Mouse (Mus musculus) splenic B cell, adult 2 months (primary cell): ENCODE data around the gene Fbxo6.

Source experiments
- DNase-seq: peaks from one replicate; pipeline ENCODE4 v3.0.0-alpha.2; 2011; ENCODE audit warnings: low read depth, low spot score
- H3K27me3 ChIP-seq: 2 replicates; pipeline ENCODE4 v1.6.1; 2012; ENCODE audit warnings: mild to moderate bottlenecking, low read length, moderate library complexity, mixed read lengths; ENCODE audit not compliant: control insufficient read depth, poor library complexity, insufficient read depth, severe bottlenecking
- H3K36me3 ChIP-seq: 2 replicates; pipeline ENCODE4 v1.6.1; 2012; ENCODE audit warnings: mild to moderate bottlenecking, low read length, moderate library complexity, mixed read lengths; ENCODE audit not compliant: control insufficient read depth, poor library complexity, insufficient read depth, severe bottlenecking

Fbxo6 gene

GRCm38 (mm10) chr4:148169586-148169985 is 17.6 kb upstream of the Fbxo6 start:
- no peak for DNase-seq
- Histone ChIP-seq H3K36me3 (no peaks in the 10 kb centered on the region), H3K27me3 (peaks cover 6% of the 10 kb centered on the region)

- H3K36me3 ChIP-seq: no peaks in the 10 kb centered on the region
- DNase-seq: peak; percentile 84
- H3K27me3 ChIP-seq: peaks cover 6% of the 10 kb centered on the region
Observed at GRCm38 (mm10) chr4:148168287-148168686, 16.3 kb upstream of the Fbxo6 start.

- peaks cover 2% of the 10 kb centered on the region for H3K27me3 ChIP-seq
- H3K36me3 ChIP-seq: no peaks in the 10 kb centered on the region
- peak; percentile 84 for DNase-seq
Observed at GRCm38 (mm10) chr4:148166986-148167385, 15.0 kb upstream of the Fbxo6 start.

- no peaks in the 10 kb centered on the region; the same call in 1 of the 2 replicates for H3K27me3 ChIP-seq
- no peak for DNase-seq
- H3K36me3 ChIP-seq: no peaks in the 10 kb centered on the region
Observed at GRCm38 (mm10) chr4:148166431-148166830, 14.5 kb upstream of the Fbxo6 start.

GRCm38 (mm10) chr4:148165551-148165950 is 13.6 kb upstream of the Fbxo6 start:
- Histone ChIP-seq H3K36me3 (no peaks in the 10 kb centered on the region), H3K27me3 (peaks cover under 1% of the 10 kb centered on the region; the same call in 1 of the 2 replicates)
- DNase-seq: no peak

GRCm38 (mm10) chr4:148164461-148164860 is 12.5 kb upstream of the Fbxo6 start:
- Histone ChIP-seq H3K27me3 (peaks cover 3% of the 10 kb centered on the region; the same call in 1 of the 2 replicates), H3K36me3 (no peaks in the 10 kb centered on the region)
- DNase-seq: no peak

- DNase-seq: peak; percentile 85
- 0 out of 2 replicates have a peak, but pooled peaks cover 3% of the 10 kb centered on the region for H3K27me3 ChIP-seq
Observed at GRCm38 (mm10) chr4:148164002-148164439, 12.1 kb upstream of the Fbxo6 start.

GRCm38 (mm10) chr4:148160436-148161390 is 8.8 kb upstream of the Fbxo6 start, which contains the start of the genes Fbxo44 and Fbxo2:
TSS of gene Fbxo44 (minus strand) at chr4:148160482.
TSS of gene Fbxo2 (plus strand) at chr4:148160621.
- peak; percentile 47 for DNase-seq
- no peaks in the 10 kb centered on the region for H3K36me3 ChIP-seq

More at GRCm38 (mm10) chr4:148164002-148164439, 12.1 kb upstream of the Fbxo6 start:
- no peaks in the 10 kb centered on the region for H3K36me3 ChIP-seq

GRCm38 (mm10) chr4:148159544-148160435 is 7.8 kb upstream of the Fbxo6 start:
- Histone ChIP-seq H3K36me3 (no peaks in the 10 kb centered on the region), H3K27me3 (0 out of 2 replicates have a peak, but pooled peaks cover 3% of the 10 kb centered on the region)
- peak; percentile 94 for DNase-seq

More at GRCm38 (mm10) chr4:148160436-148161390, 8.8 kb upstream of the Fbxo6 start, which contains the start of the genes Fbxo44 and Fbxo2:
- 0 out of 2 replicates have a peak, but pooled peaks cover 3% of the 10 kb centered on the region for H3K27me3 ChIP-seq

- Histone ChIP-seq H3K36me3 (no peaks in the 10 kb centered on the region), H3K27me3 (0 out of 2 replicates have a peak, but pooled peaks cover 3% of the 10 kb centered on the region)
- DNase-seq: no peak
Observed at GRCm38 (mm10) chr4:148158436-148159348, 6.8 kb upstream of the Fbxo6 start.

- no peaks in the 10 kb centered on the region for H3K36me3 ChIP-seq
- DNase-seq: peak; percentile 64
Observed at GRCm38 (mm10) chr4:148154982-148155381, 3.0 kb upstream of the Fbxo6 start.

GRCm38 (mm10) chr4:148154006-148154405 is 2.1 kb upstream of the Fbxo6 start:
- no peak for DNase-seq
- no peaks in the 10 kb centered on the region for H3K27me3 ChIP-seq

More at GRCm38 (mm10) chr4:148154982-148155381, 3.0 kb upstream of the Fbxo6 start:
- H3K27me3 ChIP-seq: no peaks in the 10 kb centered on the region

GRCm38 (mm10) chr4:148152547-148152946 is 607 bp upstream of the Fbxo6 start:
- Histone ChIP-seq H3K36me3 (no peaks in the 10 kb centered on the region), H3K27me3 (no peaks in the 10 kb centered on the region)
- no peak for DNase-seq

More at GRCm38 (mm10) chr4:148154006-148154405, 2.1 kb upstream of the Fbxo6 start:
- H3K36me3 ChIP-seq: no peaks in the 10 kb centered on the region
